Mouse (Mus musculus) CH12.LX (cell line): Measurements from ENCODE around the gene Col27a1. TPM values are rescaled to one million over a fixed set of nuclear protein-coding genes. Genes with fewer than 3 reads are reported as not detected.

ENCODE experiments used
- DNase-seq: peaks from one replicate; pipeline ENCODE4 v3.0.0-alpha.2; 2013; ENCODE audit errors: extremely low read depth
- H3K27ac ChIP-seq: 2 replicates; pipeline ENCODE4 v1.5.1; 2012; ENCODE audit warnings: low read depth, mild to moderate bottlenecking, control low read depth, moderate library complexity; ENCODE audit not compliant: insufficient read depth
- H3K27me3 ChIP-seq: replicated peaks from 2 replicates; pipeline ENCODE3; 2012; ENCODE audit warnings: inconsistent platforms
- H3K36me3 ChIP-seq, 2 experiments: replicated peaks in 1 of 2; 2 replicates each; pipeline versions ENCODE3 to v1.6.1; 2012; ENCODE audit warnings: inconsistent platforms in 1 of 2, low read length in 1 of 2, mild to moderate bottlenecking in 1 of 2, mixed read lengths in 1 of 2, moderate library complexity in 1 of 2; ENCODE audit not compliant: control insufficient read depth in 1 of 2, insufficient read depth in 1 of 2
- H3K4me1 ChIP-seq, 2 experiments: 2 replicates each; pipeline ENCODE4 v1.6.1; 2012; ENCODE audit warnings: inconsistent platforms in 1 of 2, moderate library complexity in 1 of 2; ENCODE audit not compliant: insufficient read depth in 2 of 2, control insufficient read depth in 1 of 2
- H3K4me2 ChIP-seq: 2 replicates; pipeline ENCODE4 v1.6.1; 2012; ENCODE audit warnings: low read depth, mild to moderate bottlenecking, control low read depth; ENCODE audit not compliant: poor library complexity, insufficient read depth, severe bottlenecking
- H3K4me3 ChIP-seq, 3 experiments: fragments of 150-350 bp in 1 of 3; sonication (generic) in 1 of 3; replicated peaks in 1 of 3; 2 replicates each; pipeline versions ENCODE3 to v1.5.1; 2011 to 2012; ENCODE audit warnings: low read depth in 2 of 3, low read length in 2 of 3, mild to moderate bottlenecking in 2 of 3, moderate library complexity in 2 of 3, control low read depth in 1 of 3, improper control_type of control experiment in 1 of 3, inconsistent platforms in 1 of 3, mixed read lengths in 1 of 3; ENCODE audit not compliant: poor library complexity in 1 of 3
- H3K79me2 ChIP-seq: replicated peaks from 2 replicates; pipeline ENCODE4 v1.6.1; 2012; ENCODE audit warnings: mild to moderate bottlenecking, moderate library complexity; ENCODE audit not compliant: control insufficient read depth, poor library complexity, insufficient read depth, severe bottlenecking; ENCODE audit errors: extremely low read depth
- H3K9ac ChIP-seq: 2 replicates; pipeline ENCODE4 v1.6.1; 2012; ENCODE audit warnings: low read depth, mild to moderate bottlenecking, control low read depth, moderate library complexity; ENCODE audit not compliant: insufficient read depth
- H3K9me3 ChIP-seq: replicated peaks from 2 replicates; pipeline ENCODE3; 2012; ENCODE audit warnings: low read length, inconsistent platforms, mixed read lengths
- CHD1 ChIP-seq: IDR thresholded peaks from 2 replicates; pipeline ENCODE4 v1.6.1; 2012; ENCODE audit warnings: low read depth, low read length, improper control_type of control experiment, inconsistent platforms
- CHD2 ChIP-seq: IDR thresholded peaks from 2 replicates; pipeline ENCODE4 v1.6.1; 2011; ENCODE audit warnings: low read length, improper control_type of control experiment
- CTCF ChIP-seq, 2 experiments: IDR thresholded peaks in 1 of 2; conservative IDR thresholded peaks in 1 of 2; 2 replicates each; pipeline ENCODE4 v1.5.1; 2011 to 2012; ENCODE audit warnings: low read depth in 2 of 2, low read length in 2 of 2, improper control_type of control experiment in 1 of 2, inconsistent platforms in 1 of 2, mild to moderate bottlenecking in 1 of 2, moderate library complexity in 1 of 2
- E2F4 ChIP-seq: IDR thresholded peaks from 2 replicates; pipeline ENCODE4 v1.6.1; 2011; ENCODE audit warnings: low read depth, low read length, improper control_type of control experiment; ENCODE audit not compliant: insufficient replicate concordance
- ELF1 ChIP-seq: IDR thresholded peaks from 2 replicates; pipeline ENCODE4 v1.6.1; 2014; ENCODE audit warnings: low read depth, mild to moderate bottlenecking, inconsistent platforms, low read length, improper control_type of control experiment
- EP300 ChIP-seq: IDR thresholded peaks from 2 replicates; pipeline ENCODE4 v1.6.1; 2011; ENCODE audit warnings: low read length, improper control_type of control experiment
- HCFC1 ChIP-seq: IDR thresholded peaks from 2 replicates; pipeline ENCODE4 v1.6.1; 2012; ENCODE audit warnings: low read depth, mild to moderate bottlenecking, inconsistent platforms, low read length, improper control_type of control experiment
- IRF4 ChIP-seq: IDR thresholded peaks from 2 replicates; pipeline ENCODE4 v1.6.1; 2014; ENCODE audit warnings: low read depth, mild to moderate bottlenecking, inconsistent platforms, low read length, improper control_type of control experiment
- JUN ChIP-seq: IDR thresholded peaks from 2 replicates; pipeline ENCODE4 v1.6.1; 2011; ENCODE audit warnings: low read depth, mild to moderate bottlenecking, low read length, improper control_type of control experiment, moderate library complexity; ENCODE audit not compliant: insufficient read depth
- JUND ChIP-seq: conservative IDR thresholded peaks from 2 replicates; pipeline ENCODE4 v1.6.1; 2011; ENCODE audit warnings: low read depth, low read length, improper control_type of control experiment
- KAT2A ChIP-seq: IDR thresholded peaks from 2 replicates; pipeline ENCODE4 v1.6.1; 2012; ENCODE audit warnings: low read length, improper control_type of control experiment, inconsistent platforms; ENCODE audit not compliant: insufficient replicate concordance
- MAFK ChIP-seq: IDR thresholded peaks from 2 replicates; pipeline ENCODE4 v1.6.1; 2011; ENCODE audit warnings: low read length, improper control_type of control experiment; ENCODE audit not compliant: insufficient replicate concordance
- MAX ChIP-seq: IDR thresholded peaks from 2 replicates; pipeline ENCODE4 v1.6.1; 2011; ENCODE audit warnings: low read length, improper control_type of control experiment
- MAZ ChIP-seq: IDR thresholded peaks from 2 replicates; pipeline ENCODE4 v1.6.1; 2012; ENCODE audit warnings: low read depth, mild to moderate bottlenecking, inconsistent platforms, low read length, improper control_type of control experiment, moderate library complexity
- MEF2A ChIP-seq: IDR thresholded peaks from 2 replicates; pipeline ENCODE4 v1.6.1; 2014; ENCODE audit warnings: low read depth, mild to moderate bottlenecking, inconsistent platforms, low read length, improper control_type of control experiment, borderline replicate concordance
- MXI1 ChIP-seq: IDR thresholded peaks from 2 replicates; pipeline ENCODE4 v1.6.1; 2011; ENCODE audit warnings: mild to moderate bottlenecking, low read depth, low read length, improper control_type of control experiment
- MYC ChIP-seq: IDR thresholded peaks from 2 replicates; pipeline ENCODE4 v1.6.1; 2011; ENCODE audit warnings: low read depth, mild to moderate bottlenecking, improper control_type of control experiment, low read length
- NELFE ChIP-seq: IDR thresholded peaks from 2 replicates; pipeline ENCODE4 v1.6.1; 2011; ENCODE audit warnings: low read depth, low read length, improper control_type of control experiment
- NRF1 ChIP-seq: IDR thresholded peaks from 2 replicates; pipeline ENCODE4 v1.6.1; 2014; ENCODE audit warnings: low read depth, mild to moderate bottlenecking, inconsistent platforms, low read length, improper control_type of control experiment, moderate library complexity
- PAX5 ChIP-seq: IDR thresholded peaks from 2 replicates; pipeline ENCODE4 v1.6.1; 2012; ENCODE audit warnings: low read length, inconsistent platforms, mixed read lengths
- POLR2A ChIP-seq: IDR thresholded peaks from 2 replicates; pipeline ENCODE4 v1.6.1; 2011; ENCODE audit warnings: low read depth, mild to moderate bottlenecking, improper control_type of control experiment, low read length
- RAD21 ChIP-seq: IDR thresholded peaks from 2 replicates; pipeline ENCODE4 v1.6.1; 2011; ENCODE audit warnings: low read depth, mild to moderate bottlenecking, low read length, improper control_type of control experiment, moderate library complexity
- SMC3 ChIP-seq: IDR thresholded peaks from 2 replicates; pipeline ENCODE4 v1.6.1; 2011; ENCODE audit warnings: low read depth, low read length, improper control_type of control experiment
- TBP ChIP-seq: conservative IDR thresholded peaks from 2 replicates; pipeline ENCODE4 v1.6.1; 2011; ENCODE audit warnings: low read depth, low read length, improper control_type of control experiment
- TCF12 ChIP-seq: IDR thresholded peaks from 2 replicates; pipeline ENCODE4 v1.6.1; 2014; ENCODE audit warnings: low read depth, mild to moderate bottlenecking, inconsistent platforms, low read length, improper control_type of control experiment
- UBTF ChIP-seq: IDR thresholded peaks from 2 replicates; pipeline ENCODE4 v1.6.1; 2012; ENCODE audit warnings: low read depth, mild to moderate bottlenecking, inconsistent platforms, low read length, improper control_type of control experiment, moderate library complexity
- USF1 ChIP-seq: IDR thresholded peaks from 2 replicates; pipeline ENCODE4 v1.6.1; 2014; ENCODE audit warnings: low read depth, mild to moderate bottlenecking, inconsistent platforms, low read length, improper control_type of control experiment
- USF2 ChIP-seq: conservative IDR thresholded peaks from 2 replicates; pipeline ENCODE4 v1.6.1; 2011; ENCODE audit warnings: low read depth, low read length, improper control_type of control experiment
- ZC3H11A ChIP-seq: IDR thresholded peaks from 2 replicates; pipeline ENCODE4 v1.6.1; 2012; ENCODE audit warnings: low read depth, mild to moderate bottlenecking, inconsistent platforms, low read length, improper control_type of control experiment
- ZKSCAN1 ChIP-seq: IDR thresholded peaks from 2 replicates; pipeline ENCODE4 v1.6.1; 2012; ENCODE audit warnings: low read depth, inconsistent platforms, low read length, improper control_type of control experiment, borderline replicate concordance
- dilution Hi-C: fragments of 300-500 bp; cut with MboI; formaldehyde crosslinking; loops from 2 replicates; pipeline ENCODE4 v1.14.3; 2020; ENCODE audit warnings: low sequenced_read_pairs; ENCODE audit not compliant: extremely low pct_unique_long_range_greater_than_20kb, extremely low pct_ligation_motif_present
- in situ Hi-C: fragments of 300-500 bp; cut with MboI; formaldehyde crosslinking; loops from 3 replicates; pipeline ENCODE4 v1.14.3; 2019; ENCODE audit warnings: low sequenced_read_pairs, low pct_ligation_motif_present, low pct_unique_long_range_greater_than_20kb, mixed read lengths
- polyA plus RNA-seq: library from polyadenylated mRNA; unstranded; fragments of >175 nt; gene quantifications from 2 replicates; pipeline ENCODE4 v1.2.1, GENCODE M21; 2012; ENCODE audit warnings: low read depth; ENCODE audit not compliant: insufficient read length
- total RNA-seq, 2 experiments: library from RNA; depleted of rRNA; stranded (reverse); fragments of 300-350 nt in 1 of 2; fragments of >200 nt in 1 of 2; gene quantifications; 2 replicates each; pipeline ENCODE4 v1.2.3; 2012 to 2014

The Col27a1 gene
- total and polyA plus RNA-seq, 3 experiments: 0.04 to 0.05 TPM; not detected in 1

GRCm38 (mm10) chr4:63171969-63172685 lies 41.7 kb upstream of the Col27a1 start, which contains the start of gene Kif12:
Gene Kif12 (minus strand): TSS chr4:63172131.
- peaks cover 3% of the 10 kb centered on the region for H3K9me3 ChIP-seq
- dilution Hi-C loops (no loop called here), in situ Hi-C loops (no loop called here)
- H3K4me2 ChIP-seq: no peak within 1 kb of the TSS
- TF ChIP-seq CTCF (conservative IDR thresholded peaks at IDR 0.05 in 1 of 2, IDR thresholded peaks at IDR 0.05 in 1 of 2; ENCODE audit: low read depth in 2 of 2, low read length in 2 of 2) (no peak), MYC (no peak), MAFK (no peak), UBTF (no peak), ZC3H11A (no peak), MEF2A (no peak), PAX5 (no peak), TCF12 (no peak), KAT2A (no peak), NRF1 (no peak), IRF4 (no peak), CHD1 (no peak), USF2 (no peak), USF1 (no peak), POLR2A (no peak), CHD2 (no peak), MAZ (no peak)
- H3K4me3 ChIP-seq: no peak within 1 kb of the TSS
- no peak within 1 kb of the TSS for H3K9ac ChIP-seq
- peaks cover 84% of the 10 kb centered on the region for H3K27me3 ChIP-seq
- no peaks in the 10 kb centered on the region for H3K36me3 ChIP-seq
- no peaks in the 10 kb centered on the region for H3K4me1 ChIP-seq
- H3K79me2 ChIP-seq: no peaks in the 10 kb centered on the region; the same call in 1 of the 2 replicates
- DNase-seq: no peak
- no peak within 1 kb of the TSS for H3K27ac ChIP-seq

GRCm38 (mm10) chr4:63181556-63181955 lies 32.2 kb upstream of the Col27a1 start:
- Histone ChIP-seq H3K4me2 (no peak overlapping the region), H3K27ac (no peak overlapping the region), H3K9ac (no peak overlapping the region), H3K9me3 (no peaks in the 10 kb centered on the region), H3K4me3 (no peak overlapping the region), H3K36me3 (no peaks in the 10 kb centered on the region), H3K79me2 (no peaks in the 10 kb centered on the region)
- dilution Hi-C loops: no loop called here
- in situ Hi-C loops: no loop called here
- peak; percentile 23 for DNase-seq
- TF ChIP-seq CTCF (conservative IDR thresholded peaks at IDR 0.05 in 1 of 2, IDR thresholded peaks at IDR 0.05 in 1 of 2; ENCODE audit: low read depth in 2 of 2, low read length in 2 of 2) (peak in 1 of 2 experiments; percentile 77; a peak in 2 of 4 replicates), JUND (no peak), HCFC1 (no peak), TCF12 (no peak), ZKSCAN1 (no peak), KAT2A (no peak), EP300 (no peak), E2F4 (no peak), MAX (no peak), PAX5 (no peak), MXI1 (no peak), ELF1 (no peak), IRF4 (no peak), USF1 (no peak), JUN (no peak), RAD21 (peak; percentile 74), MAZ (no peak), NELFE (0 out of 2 replicates have a peak, but pooled peaks have one; percentile 13), USF2 (no peak), CHD2 (no peak), NRF1 (no peak), SMC3 (peak; percentile 57), TBP (no peak)
- TF ChIP-seq, all 38 proteins: peak for 4
- Histone ChIP-seq H3K27me3 (peaks cover 85% of the 10 kb centered on the region), H3K4me1 (peaks cover 0 to 5% of the 10 kb centered on the region in 2 experiments; a peak in 1 of 4 replicates)
